Mouse (Mus musculus) CH12.LX (cell line): Measurements from ENCODE around the gene Treml2. TPM values are rescaled to one million over a fixed set of nuclear protein-coding genes. Genes with fewer than 3 reads are reported as not detected.

Source experiments
- DNase-seq: peaks from one replicate; pipeline ENCODE4 v3.0.0-alpha.2; 2013; ENCODE audit errors: extremely low read depth
- H3K27ac ChIP-seq: 2 replicates; pipeline ENCODE4 v1.5.1; 2012; ENCODE audit warnings: low read depth, mild to moderate bottlenecking, control low read depth, moderate library complexity; ENCODE audit not compliant: insufficient read depth
- H3K27me3 ChIP-seq: replicated peaks from 2 replicates; pipeline ENCODE3; 2012; ENCODE audit warnings: inconsistent platforms
- H3K36me3 ChIP-seq, 2 experiments: replicated peaks in 1 of 2; 2 replicates each; pipeline versions ENCODE3 to v1.6.1; 2012; ENCODE audit warnings: inconsistent platforms in 1 of 2, low read length in 1 of 2, mild to moderate bottlenecking in 1 of 2, mixed read lengths in 1 of 2, moderate library complexity in 1 of 2; ENCODE audit not compliant: control insufficient read depth in 1 of 2, insufficient read depth in 1 of 2
- H3K4me1 ChIP-seq, 2 experiments: 2 replicates each; pipeline ENCODE4 v1.6.1; 2012; ENCODE audit warnings: inconsistent platforms in 1 of 2, moderate library complexity in 1 of 2; ENCODE audit not compliant: insufficient read depth in 2 of 2, control insufficient read depth in 1 of 2
- H3K4me2 ChIP-seq: 2 replicates; pipeline ENCODE4 v1.6.1; 2012; ENCODE audit warnings: low read depth, mild to moderate bottlenecking, control low read depth; ENCODE audit not compliant: poor library complexity, insufficient read depth, severe bottlenecking
- H3K4me3 ChIP-seq, 3 experiments: fragments of 150-350 bp in 1 of 3; sonication (generic) in 1 of 3; replicated peaks in 1 of 3; 2 replicates each; pipeline versions ENCODE3 to v1.5.1; 2011 to 2012; ENCODE audit warnings: low read depth in 2 of 3, low read length in 2 of 3, mild to moderate bottlenecking in 2 of 3, moderate library complexity in 2 of 3, control low read depth in 1 of 3, improper control_type of control experiment in 1 of 3, inconsistent platforms in 1 of 3, mixed read lengths in 1 of 3; ENCODE audit not compliant: poor library complexity in 1 of 3
- H3K79me2 ChIP-seq: replicated peaks from 2 replicates; pipeline ENCODE4 v1.6.1; 2012; ENCODE audit warnings: mild to moderate bottlenecking, moderate library complexity; ENCODE audit not compliant: control insufficient read depth, poor library complexity, insufficient read depth, severe bottlenecking; ENCODE audit errors: extremely low read depth
- H3K9ac ChIP-seq: 2 replicates; pipeline ENCODE4 v1.6.1; 2012; ENCODE audit warnings: low read depth, mild to moderate bottlenecking, control low read depth, moderate library complexity; ENCODE audit not compliant: insufficient read depth
- H3K9me3 ChIP-seq: replicated peaks from 2 replicates; pipeline ENCODE3; 2012; ENCODE audit warnings: low read length, inconsistent platforms, mixed read lengths
- BHLHE40 ChIP-seq: IDR thresholded peaks from 2 replicates; pipeline ENCODE4 v1.6.1; 2011; ENCODE audit warnings: mild to moderate bottlenecking, low read depth, low read length, improper control_type of control experiment
- CHD1 ChIP-seq: IDR thresholded peaks from 2 replicates; pipeline ENCODE4 v1.6.1; 2012; ENCODE audit warnings: low read depth, low read length, improper control_type of control experiment, inconsistent platforms
- CTCF ChIP-seq, 2 experiments: IDR thresholded peaks in 1 of 2; conservative IDR thresholded peaks in 1 of 2; 2 replicates each; pipeline ENCODE4 v1.5.1; 2011 to 2012; ENCODE audit warnings: low read depth in 2 of 2, low read length in 2 of 2, improper control_type of control experiment in 1 of 2, inconsistent platforms in 1 of 2, mild to moderate bottlenecking in 1 of 2, moderate library complexity in 1 of 2
- E2F4 ChIP-seq: IDR thresholded peaks from 2 replicates; pipeline ENCODE4 v1.6.1; 2011; ENCODE audit warnings: low read depth, low read length, improper control_type of control experiment; ENCODE audit not compliant: insufficient replicate concordance
- ELF1 ChIP-seq: IDR thresholded peaks from 2 replicates; pipeline ENCODE4 v1.6.1; 2014; ENCODE audit warnings: low read depth, mild to moderate bottlenecking, inconsistent platforms, low read length, improper control_type of control experiment
- EP300 ChIP-seq: IDR thresholded peaks from 2 replicates; pipeline ENCODE4 v1.6.1; 2011; ENCODE audit warnings: low read length, improper control_type of control experiment
- ETS1 ChIP-seq: conservative IDR thresholded peaks from 2 replicates; pipeline ENCODE4 v1.6.1; 2012; ENCODE audit warnings: low read depth, mild to moderate bottlenecking, inconsistent platforms, low read length, improper control_type of control experiment, moderate library complexity
- GABPA ChIP-seq: IDR thresholded peaks from 2 replicates; pipeline ENCODE4 v1.6.1; 2012; ENCODE audit warnings: low read depth, low read length, improper control_type of control experiment, inconsistent platforms; ENCODE audit not compliant: insufficient replicate concordance
- HCFC1 ChIP-seq: IDR thresholded peaks from 2 replicates; pipeline ENCODE4 v1.6.1; 2012; ENCODE audit warnings: low read depth, mild to moderate bottlenecking, inconsistent platforms, low read length, improper control_type of control experiment
- IRF4 ChIP-seq: IDR thresholded peaks from 2 replicates; pipeline ENCODE4 v1.6.1; 2014; ENCODE audit warnings: low read depth, mild to moderate bottlenecking, inconsistent platforms, low read length, improper control_type of control experiment
- JUN ChIP-seq: IDR thresholded peaks from 2 replicates; pipeline ENCODE4 v1.6.1; 2011; ENCODE audit warnings: low read depth, mild to moderate bottlenecking, low read length, improper control_type of control experiment, moderate library complexity; ENCODE audit not compliant: insufficient read depth
- JUND ChIP-seq: conservative IDR thresholded peaks from 2 replicates; pipeline ENCODE4 v1.6.1; 2011; ENCODE audit warnings: low read depth, low read length, improper control_type of control experiment
- KAT2A ChIP-seq: IDR thresholded peaks from 2 replicates; pipeline ENCODE4 v1.6.1; 2012; ENCODE audit warnings: low read length, improper control_type of control experiment, inconsistent platforms; ENCODE audit not compliant: insufficient replicate concordance
- MAFK ChIP-seq: IDR thresholded peaks from 2 replicates; pipeline ENCODE4 v1.6.1; 2011; ENCODE audit warnings: low read length, improper control_type of control experiment; ENCODE audit not compliant: insufficient replicate concordance
- MAZ ChIP-seq: IDR thresholded peaks from 2 replicates; pipeline ENCODE4 v1.6.1; 2012; ENCODE audit warnings: low read depth, mild to moderate bottlenecking, inconsistent platforms, low read length, improper control_type of control experiment, moderate library complexity
- MEF2A ChIP-seq: IDR thresholded peaks from 2 replicates; pipeline ENCODE4 v1.6.1; 2014; ENCODE audit warnings: low read depth, mild to moderate bottlenecking, inconsistent platforms, low read length, improper control_type of control experiment, borderline replicate concordance
- MXI1 ChIP-seq: IDR thresholded peaks from 2 replicates; pipeline ENCODE4 v1.6.1; 2011; ENCODE audit warnings: mild to moderate bottlenecking, low read depth, low read length, improper control_type of control experiment
- MYC ChIP-seq: IDR thresholded peaks from 2 replicates; pipeline ENCODE4 v1.6.1; 2011; ENCODE audit warnings: low read depth, mild to moderate bottlenecking, improper control_type of control experiment, low read length
- NELFE ChIP-seq: IDR thresholded peaks from 2 replicates; pipeline ENCODE4 v1.6.1; 2011; ENCODE audit warnings: low read depth, low read length, improper control_type of control experiment
- NRF1 ChIP-seq: IDR thresholded peaks from 2 replicates; pipeline ENCODE4 v1.6.1; 2014; ENCODE audit warnings: low read depth, mild to moderate bottlenecking, inconsistent platforms, low read length, improper control_type of control experiment, moderate library complexity
- PAX5 ChIP-seq: IDR thresholded peaks from 2 replicates; pipeline ENCODE4 v1.6.1; 2012; ENCODE audit warnings: low read length, inconsistent platforms, mixed read lengths
- POLR2A ChIP-seq: IDR thresholded peaks from 2 replicates; pipeline ENCODE4 v1.6.1; 2011; ENCODE audit warnings: low read depth, mild to moderate bottlenecking, improper control_type of control experiment, low read length
- POLR2AphosphoS2 ChIP-seq: IDR thresholded peaks from 2 replicates; pipeline ENCODE4 v1.6.1; 2011; ENCODE audit warnings: low read depth, low read length, improper control_type of control experiment
- RAD21 ChIP-seq: IDR thresholded peaks from 2 replicates; pipeline ENCODE4 v1.6.1; 2011; ENCODE audit warnings: low read depth, mild to moderate bottlenecking, low read length, improper control_type of control experiment, moderate library complexity
- RCOR1 ChIP-seq: conservative IDR thresholded peaks from 2 replicates; pipeline ENCODE4 v1.6.1; 2012; ENCODE audit warnings: low read depth, mild to moderate bottlenecking, inconsistent platforms, low read length, improper control_type of control experiment
- SIN3A ChIP-seq: IDR thresholded peaks from 2 replicates; pipeline ENCODE4 v1.6.1; 2012; ENCODE audit warnings: low read length, improper control_type of control experiment, inconsistent platforms
- SMC3 ChIP-seq: IDR thresholded peaks from 2 replicates; pipeline ENCODE4 v1.6.1; 2011; ENCODE audit warnings: low read depth, low read length, improper control_type of control experiment
- TBP ChIP-seq: conservative IDR thresholded peaks from 2 replicates; pipeline ENCODE4 v1.6.1; 2011; ENCODE audit warnings: low read depth, low read length, improper control_type of control experiment
- UBTF ChIP-seq: IDR thresholded peaks from 2 replicates; pipeline ENCODE4 v1.6.1; 2012; ENCODE audit warnings: low read depth, mild to moderate bottlenecking, inconsistent platforms, low read length, improper control_type of control experiment, moderate library complexity
- USF1 ChIP-seq: IDR thresholded peaks from 2 replicates; pipeline ENCODE4 v1.6.1; 2014; ENCODE audit warnings: low read depth, mild to moderate bottlenecking, inconsistent platforms, low read length, improper control_type of control experiment
- USF2 ChIP-seq: conservative IDR thresholded peaks from 2 replicates; pipeline ENCODE4 v1.6.1; 2011; ENCODE audit warnings: low read depth, low read length, improper control_type of control experiment
- ZC3H11A ChIP-seq: IDR thresholded peaks from 2 replicates; pipeline ENCODE4 v1.6.1; 2012; ENCODE audit warnings: low read depth, mild to moderate bottlenecking, inconsistent platforms, low read length, improper control_type of control experiment
- ZKSCAN1 ChIP-seq: IDR thresholded peaks from 2 replicates; pipeline ENCODE4 v1.6.1; 2012; ENCODE audit warnings: low read depth, inconsistent platforms, low read length, improper control_type of control experiment, borderline replicate concordance
- ZMIZ1 ChIP-seq: IDR thresholded peaks from 2 replicates; pipeline ENCODE4 v1.6.1; 2012; ENCODE audit warnings: low read depth, mild to moderate bottlenecking, inconsistent platforms, low read length, improper control_type of control experiment
- ZNF384 ChIP-seq: IDR thresholded peaks from 2 replicates; pipeline ENCODE4 v1.6.1; 2012; ENCODE audit warnings: low read depth, low read length, improper control_type of control experiment, inconsistent platforms
- dilution Hi-C: fragments of 300-500 bp; cut with MboI; formaldehyde crosslinking; loops from 2 replicates; pipeline ENCODE4 v1.14.3; 2020; ENCODE audit warnings: low sequenced_read_pairs; ENCODE audit not compliant: extremely low pct_unique_long_range_greater_than_20kb, extremely low pct_ligation_motif_present
- in situ Hi-C: fragments of 300-500 bp; cut with MboI; formaldehyde crosslinking; loops from 3 replicates; pipeline ENCODE4 v1.14.3; 2019; ENCODE audit warnings: low sequenced_read_pairs, low pct_ligation_motif_present, low pct_unique_long_range_greater_than_20kb, mixed read lengths
- polyA plus RNA-seq: library from polyadenylated mRNA; unstranded; fragments of >175 nt; gene quantifications from 2 replicates; pipeline ENCODE4 v1.2.1, GENCODE M21; 2012; ENCODE audit warnings: low read depth; ENCODE audit not compliant: insufficient read length
- total RNA-seq, 2 experiments: library from RNA; depleted of rRNA; stranded (reverse); fragments of 300-350 nt in 1 of 2; fragments of >200 nt in 1 of 2; gene quantifications; 2 replicates each; pipeline ENCODE4 v1.2.3; 2012 to 2014

The Treml2 gene
- total and polyA plus RNA-seq, 3 experiments = 1.3 to 10.2 (median 5.5) TPM

DNA sequence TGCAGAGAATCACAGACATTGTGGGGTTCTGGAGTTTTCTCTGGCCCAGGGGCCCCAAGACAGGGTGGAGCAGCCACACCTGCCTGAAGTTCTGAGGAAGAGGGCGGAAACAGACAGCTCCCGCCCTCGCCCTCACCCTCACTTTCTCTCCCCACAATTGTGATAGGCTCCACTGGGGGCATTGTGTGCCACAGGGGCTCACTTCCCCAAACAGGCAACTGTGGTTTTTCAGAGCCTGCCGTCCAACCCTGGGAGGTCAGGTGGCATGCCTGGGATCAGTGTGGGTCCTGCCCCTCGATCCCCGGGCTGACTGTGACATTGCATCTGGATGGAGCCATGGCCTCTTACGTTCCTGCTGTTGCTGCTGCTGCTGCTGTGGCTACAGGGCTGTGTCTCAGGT, 901 bp downstream of the Treml2 start (continued):
- TF ChIP-seq ZKSCAN1 (no peak), IRF4 (peak; percentile 58; the same call in 1 of the 2 replicates), SIN3A (no peak; the same call in 1 of the 2 replicates), RAD21 (no peak), ETS1 (peak; percentile 8; the same call in 1 of the 2 replicates), POLR2A (no peak), NELFE (no peak), CTCF (conservative IDR thresholded peaks at IDR 0.05 in 1 of 2, IDR thresholded peaks at IDR 0.05 in 1 of 2; ENCODE audit: low read depth in 2 of 2, low read length in 2 of 2) (0 out of 4 replicates have a peak, but pooled peaks of 1 of the 2 experiments have one; percentile 7), E2F4 (no peak)
- TF ChIP-seq, all 38 proteins: peak for 8

- Histone ChIP-seq H3K4me2 (peak overlapping the region; percentile 33), H3K4me1 (peaks cover 15 to 46% of the 10 kb centered on the region in 2 experiments), H3K79me2 (no peaks in the 10 kb centered on the region), H3K9ac (no peak overlapping the region), H3K27me3 (no peaks in the 10 kb centered on the region), H3K4me3 (peak overlapping the region in 2 of 3 experiments; percentile 55 to 58), H3K36me3 (peaks cover 0 to 24% of the 10 kb centered on the region in 2 experiments), H3K9me3 (peaks cover 5% of the 10 kb centered on the region), H3K27ac (no peak overlapping the region)
- dilution Hi-C loops (no loop called here), in situ Hi-C loops (no loop called here)
- DNase-seq = peak; percentile 71
- TF ChIP-seq RAD21 (no peak), ZC3H11A (no peak), IRF4 (no peak), JUND (no peak), MAZ (no peak), JUN (no peak), GABPA (no peak), NELFE (no peak; the same call in 1 of the 2 replicates), USF2 (no peak), MYC (no peak), HCFC1 (no peak), MXI1 (no peak), SIN3A (no peak; the same call in 1 of the 2 replicates), PAX5 (no peak), SMC3 (no peak), EP300 (peak; percentile 36; the same call in 1 of the 2 replicates), POLR2AphosphoS2 (no peak), BHLHE40 (peak; percentile 38; the same call in 1 of the 2 replicates), E2F4 (no peak), ZKSCAN1 (no peak), MAFK (0 out of 2 replicates have a peak, but pooled peaks have one; percentile 14), KAT2A (0 out of 2 replicates have a peak, but pooled peaks have one; percentile 37), POLR2A (no peak), USF1 (no peak), ZNF384 (no peak), ELF1 (peak; percentile 59), MEF2A (peak; percentile 31; the same call in 1 of the 2 replicates), RCOR1 (no peak), TBP (no peak), ETS1 (0 out of 2 replicates have a peak, but pooled peaks have one; percentile 6), UBTF (no peak), ZMIZ1 (no peak), CHD1 (no peak), CTCF (conservative IDR thresholded peaks at IDR 0.05 in 1 of 2, IDR thresholded peaks at IDR 0.05 in 1 of 2; ENCODE audit: low read depth in 2 of 2, low read length in 2 of 2) (no peak), NRF1 (no peak)
Observed at GRCm38 (mm10) chr17:48300861-48301260, 1.6 kb downstream of the Treml2 start.
